Mouse (Mus musculus) stomach, embryonic 16.5 days (tissue): Measurements from ENCODE around the gene Spag7. TPM values are rescaled to one million over a fixed set of nuclear protein-coding genes. Genes with fewer than 3 reads are reported as not detected.

Experiments used
- ATAC-seq: fragments of 200-750 bp; cut with Nextera tagmentation; 2 replicates; pipeline ENCODE4 v1.8.0; 2017; ENCODE audit warnings: moderate number of reproducible peaks, moderate TSS enrichment; ENCODE audit not compliant: insufficient read depth, low FRiP score
- H3K27ac ChIP-seq: fragments of 300-500 bp; sonication (generic); 2 replicates; pipeline ENCODE4 v1.5.1; 2014; ENCODE audit warnings: low read length
- H3K27me3 ChIP-seq: fragments of 300-500 bp; sonication (generic); 2 replicates; pipeline ENCODE4 v1.6.1; 2014; ENCODE audit warnings: low read length, control low read depth, mixed read lengths; ENCODE audit not compliant: control insufficient read depth, insufficient read depth
- H3K36me3 ChIP-seq: fragments of 300-500 bp; sonication (generic); 2 replicates; pipeline ENCODE4 v1.6.1; 2014; ENCODE audit warnings: low read length; ENCODE audit not compliant: control insufficient read depth, insufficient read depth
- H3K4me1 ChIP-seq: fragments of 300-500 bp; sonication (generic); 2 replicates; pipeline ENCODE4 v1.6.1; 2014; ENCODE audit warnings: low read length, control low read depth, mixed read lengths; ENCODE audit not compliant: control insufficient read depth, insufficient read depth
- H3K4me2 ChIP-seq: fragments of 300-500 bp; sonication (generic); 2 replicates; pipeline ENCODE4 v1.6.1; 2014; ENCODE audit warnings: low read depth, low read length, mixed read lengths
- H3K4me3 ChIP-seq: fragments of 300-500 bp; sonication (generic); replicated peaks from 2 replicates; pipeline ENCODE4 v1.5.1; 2014; ENCODE audit warnings: mild to moderate bottlenecking, low read length
- H3K9ac ChIP-seq: fragments of 300-500 bp; sonication (generic); 2 replicates; pipeline ENCODE4 v1.6.1; 2014; ENCODE audit warnings: low read length
- H3K9me3 ChIP-seq: fragments of 300-500 bp; sonication (generic); replicated peaks from 2 replicates; pipeline ENCODE4 v1.6.1; 2016; ENCODE audit warnings: low read length, control low read depth; ENCODE audit not compliant: control insufficient read depth
- WGBS: fragments of 180-500 bp; shearing (Covaris S2); extraction: QIAGEN DNeasy Blood & Tissue Kit; methylation state at CpG from one replicate; pipeline ENCODE4 v1.1.7; 2014; 5-methylcytosine and 5-hydroxymethylcytosine counted together
- polyA plus RNA-seq: library from polyadenylated mRNA; unstranded; fragments of >200 nt; fragmentation: Nextera tagmentation; extraction: Ambion mirVana; gene quantifications from 2 replicates; pipeline ENCODE4 v1.2.1, GENCODE M21; 2015

Spag7 gene
- 148 and 149 TPM in 2 replicates for polyA plus RNA-seq

GRCm38 (mm10) chr11:70668771-70669505 lies at the start of gene Spag7:
TSS of gene Spag7 (minus strand) at chr11:70669416.
- peak; percentile 96 for ATAC-seq
- peak within 1 kb of the TSS; percentile 73 for H3K4me3 ChIP-seq
- peaks cover 21% of the 10 kb centered on the region for H3K4me1 ChIP-seq
- peak within 1 kb of the TSS; percentile 99 for H3K27ac ChIP-seq
- H3K9me3 ChIP-seq = no peaks in the 10 kb centered on the region
- peak within 1 kb of the TSS; percentile 84 for H3K9ac ChIP-seq
- H3K27me3 ChIP-seq = no peaks in the 10 kb centered on the region
- peaks cover 11% of the 10 kb centered on the region for H3K36me3 ChIP-seq
- WGBS = under 1% methylated on average over 44 of the region's 44 CpGs
- peak within 1 kb of the TSS; percentile 94 for H3K4me2 ChIP-seq

DNA sequence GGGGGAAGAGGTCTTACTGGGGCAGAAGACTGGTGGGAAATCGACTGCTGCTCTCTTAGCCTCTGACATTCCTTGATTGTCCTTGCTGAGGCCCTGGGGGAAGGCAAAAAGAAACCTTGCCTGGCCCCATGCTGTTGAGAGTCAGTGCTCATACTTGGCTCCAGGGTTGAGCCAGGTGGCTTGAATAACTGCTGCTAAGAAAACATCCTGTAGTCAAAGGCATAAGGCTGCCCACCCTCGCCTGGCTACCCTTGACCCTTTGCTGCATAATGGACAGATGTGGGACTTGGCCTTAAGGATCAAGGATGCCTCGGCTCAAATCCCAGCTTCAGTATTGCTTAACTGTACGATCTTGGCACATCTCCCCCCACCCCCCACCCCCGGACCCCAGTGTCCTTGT lies 49.3 kb upstream of the Spag7 start:
- Histone ChIP-seq H3K9me3 (no peaks in the 10 kb centered on the region), H3K27me3 (no peaks in the 10 kb centered on the region), H3K9ac (no peak overlapping the region), H3K4me2 (no peak overlapping the region), H3K27ac (no peak overlapping the region), H3K4me1 (no peaks in the 10 kb centered on the region), H3K4me3 (no peak overlapping the region), H3K36me3 (peaks cover 25% of the 10 kb centered on the region)
- WGBS = 81% methylated on average over 5 of the region's 5 CpGs
- ATAC-seq = no peak

GRCm38 (mm10) chr11:70715832-70716231 lies 46.6 kb upstream of the Spag7 start:
- no peak for ATAC-seq
- Histone ChIP-seq H3K4me1 (no peaks in the 10 kb centered on the region), H3K27ac (no peak overlapping the region), H3K9me3 (no peaks in the 10 kb centered on the region), H3K36me3 (peaks cover 16% of the 10 kb centered on the region), H3K27me3 (no peaks in the 10 kb centered on the region), H3K4me3 (no peak overlapping the region), H3K4me2 (no peak overlapping the region), H3K9ac (no peak overlapping the region)
- WGBS = 82% methylated on average over 6 of the region's 6 CpGs

GRCm38 (mm10) chr11:70713222-70713621 lies 44.0 kb upstream of the Spag7 start:
- Histone ChIP-seq H3K27me3 (no peaks in the 10 kb centered on the region), H3K4me2 (no peak overlapping the region), H3K9ac (no peak overlapping the region), H3K36me3 (peaks cover 9% of the 10 kb centered on the region; the same call in 1 of the 2 replicates), H3K9me3 (no peaks in the 10 kb centered on the region), H3K4me1 (no peaks in the 10 kb centered on the region), H3K4me3 (no peak overlapping the region), H3K27ac (no peak overlapping the region)
- no peak for ATAC-seq
- 64% methylated on average over 6 of the region's 6 CpGs for WGBS

DNA sequence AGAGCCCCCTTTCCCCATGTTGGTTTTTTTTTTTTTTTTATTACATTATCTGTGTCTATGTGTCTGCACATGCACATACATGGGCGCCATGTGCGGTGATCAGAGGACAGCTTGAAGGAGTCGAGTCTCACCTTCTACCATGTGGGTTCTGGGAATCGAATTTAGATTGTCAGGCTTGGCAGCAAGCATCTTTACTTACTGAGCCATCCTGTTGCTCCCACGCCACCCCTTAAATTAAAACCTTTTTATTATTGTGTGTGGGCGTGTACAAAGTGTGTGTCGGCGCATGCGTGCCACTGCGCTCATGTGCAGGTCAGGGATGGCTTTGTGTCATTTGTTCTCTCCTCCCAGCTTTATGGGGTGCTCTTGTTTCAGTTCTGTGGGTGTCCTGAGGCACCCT lies 41.8 kb upstream of the Spag7 start:
- WGBS = 93% methylated on average over 10 of the region's 10 CpGs
- Histone ChIP-seq H3K27me3 (no peaks in the 10 kb centered on the region), H3K4me1 (no peaks in the 10 kb centered on the region), H3K9ac (no peak overlapping the region), H3K27ac (no peak overlapping the region), H3K4me3 (no peak overlapping the region), H3K4me2 (no peak overlapping the region), H3K36me3 (peaks cover 15% of the 10 kb centered on the region), H3K9me3 (no peaks in the 10 kb centered on the region)
- no peak for ATAC-seq

- WGBS = 65% methylated on average over 3 of the region's 3 CpGs
- Histone ChIP-seq H3K4me2 (no peak overlapping the region), H3K27ac (no peak overlapping the region), H3K9me3 (no peaks in the 10 kb centered on the region), H3K27me3 (no peaks in the 10 kb centered on the region), H3K9ac (no peak overlapping the region), H3K4me1 (peaks cover 17% of the 10 kb centered on the region), H3K36me3 (peaks cover 14% of the 10 kb centered on the region), H3K4me3 (no peak overlapping the region)
- no peak for ATAC-seq
These were observed 36.9 kb upstream of the Spag7 start for GRCm38 (mm10) chr11:70706127-70706526.

- Histone ChIP-seq H3K4me1 (peaks cover 22% of the 10 kb centered on the region), H3K9ac (peak overlapping the region; percentile 61; the same call in 1 of the 2 replicates), H3K9me3 (no peaks in the 10 kb centered on the region), H3K4me2 (no peak overlapping the region), H3K36me3 (peaks cover 9% of the 10 kb centered on the region; the same call in 1 of the 2 replicates), H3K27ac (no peak overlapping the region), H3K4me3 (no peak overlapping the region), H3K27me3 (no peaks in the 10 kb centered on the region)
- WGBS = 69% methylated on average over 6 of the region's 6 CpGs
- ATAC-seq = no peak
These were observed 33.6 kb upstream of the Spag7 start for GRCm38 (mm10) chr11:70702781-70703180.

GRCm38 (mm10) chr11:70701984-70702733 lies 32.9 kb upstream of the Spag7 start:
- Histone ChIP-seq H3K4me2 (peak overlapping the region; percentile 66), H3K4me3 (peak overlapping the region; percentile 95), H3K9ac (peak overlapping the region; percentile 61), H3K27me3 (no peaks in the 10 kb centered on the region), H3K27ac (0 out of 2 replicates have a peak overlapping the region, but pooled peaks have one; percentile 98), H3K9me3 (no peaks in the 10 kb centered on the region), H3K4me1 (peaks cover 22% of the 10 kb centered on the region), H3K36me3 (peaks cover 8% of the 10 kb centered on the region; the same call in 1 of the 2 replicates)
- ATAC-seq = no peak
- 78% methylated on average over 6 of the region's 6 CpGs for WGBS
